Mouse (Mus musculus): ENCODE data around the gene Csrp2. TPM values are rescaled to one million over a fixed set of nuclear protein-coding genes. Genes with fewer than 3 reads are reported as not detected.

Csrp2 gene
- polyA plus RNA-seq, 1 experiment from 2014 or later: 254 TPM

- no peak overlapping the region for H3K9ac ChIP-seq (ENCODE audit: low read depth, low read length)
- H3K4me1 ChIP-seq (ENCODE audit: control insufficient read depth, insufficient read depth, low read length): no peaks in the 10 kb centered on the region
- no peak overlapping the region for H3K4me2 ChIP-seq (ENCODE audit: low read depth, low read length)
- H3K9me3 ChIP-seq (ENCODE audit: control insufficient read depth, low read length): no peaks in the 10 kb centered on the region
- H3K27me3 ChIP-seq (replicated peaks; ENCODE audit: control insufficient read depth, insufficient read depth, low read length): no peaks in the 10 kb centered on the region
- WGBS: 71% methylated on average over 4 of the region's 4 CpGs
- no peak overlapping the region for H3K4me3 ChIP-seq (ENCODE audit: low read length)
- no peak overlapping the region for H3K27ac ChIP-seq (ENCODE audit: low read length)
- ATAC-seq: no peak
- H3K36me3 ChIP-seq (ENCODE audit: control insufficient read depth, insufficient read depth, low read length): peaks cover 9% of the 10 kb centered on the region
Measured at GRCm38 (mm10) chr10:110939717-110940116, 20.1 kb downstream of the Csrp2 start.

GRCm38 (mm10) chr10:110940740-110941398 is 21.3 kb downstream of the Csrp2 start:
- no peak overlapping the region for H3K4me2 ChIP-seq (ENCODE audit: low read depth, low read length)
- H3K4me1 ChIP-seq (ENCODE audit: control insufficient read depth, insufficient read depth, low read length): no peaks in the 10 kb centered on the region
- H3K36me3 ChIP-seq (ENCODE audit: control insufficient read depth, insufficient read depth, low read length): peaks cover 9% of the 10 kb centered on the region
- H3K27me3 ChIP-seq (replicated peaks; ENCODE audit: control insufficient read depth, insufficient read depth, low read length): no peaks in the 10 kb centered on the region
- no peak overlapping the region for H3K9ac ChIP-seq (ENCODE audit: low read depth, low read length)
- no peak overlapping the region for H3K27ac ChIP-seq (ENCODE audit: low read length)
- no peak for ATAC-seq
- H3K9me3 ChIP-seq (ENCODE audit: control insufficient read depth, low read length): no peaks in the 10 kb centered on the region
- H3K4me3 ChIP-seq (ENCODE audit: low read length): no peak overlapping the region
- 85% methylated on average over 13 of the region's 13 CpGs for WGBS

GRCm38 (mm10) chr10:110941968-110942367 is 22.4 kb downstream of the Csrp2 start:
- Histone ChIP-seq H3K4me2 (ENCODE audit: low read depth, low read length) (no peak overlapping the region), H3K27me3 (replicated peaks; ENCODE audit: control insufficient read depth, insufficient read depth, low read length) (no peaks in the 10 kb centered on the region), H3K9ac (ENCODE audit: low read depth, low read length) (no peak overlapping the region), H3K4me1 (ENCODE audit: control insufficient read depth, insufficient read depth, low read length) (no peaks in the 10 kb centered on the region), H3K27ac (ENCODE audit: low read length) (no peak overlapping the region), H3K36me3 (ENCODE audit: control insufficient read depth, insufficient read depth, low read length) (peaks cover 9% of the 10 kb centered on the region; the same call in 1 of the 2 replicates), H3K9me3 (ENCODE audit: control insufficient read depth, low read length) (no peaks in the 10 kb centered on the region), H3K4me3 (ENCODE audit: low read length) (no peak overlapping the region)
- no peak for ATAC-seq
- WGBS: 86% methylated on average over 11 of the region's 11 CpGs

- Histone ChIP-seq H3K4me3 (ENCODE audit: low read length) (no peak overlapping the region), H3K4me2 (ENCODE audit: low read depth, low read length) (no peak overlapping the region), H3K36me3 (ENCODE audit: control insufficient read depth, insufficient read depth, low read length) (peaks cover 9% of the 10 kb centered on the region; the same call in 1 of the 2 replicates), H3K27me3 (replicated peaks; ENCODE audit: control insufficient read depth, insufficient read depth, low read length) (no peaks in the 10 kb centered on the region), H3K9ac (ENCODE audit: low read depth, low read length) (no peak overlapping the region), H3K27ac (ENCODE audit: low read length) (no peak overlapping the region), H3K4me1 (ENCODE audit: control insufficient read depth, insufficient read depth, low read length) (no peaks in the 10 kb centered on the region), H3K9me3 (ENCODE audit: control insufficient read depth, low read length) (no peaks in the 10 kb centered on the region)
- no peak for ATAC-seq
- 84% methylated on average over 9 of the region's 9 CpGs for WGBS
Measured at GRCm38 (mm10) chr10:110942806-110943205, 23.2 kb downstream of the Csrp2 start.

GRCm38 (mm10) chr10:110944175-110944574 is 24.6 kb downstream of the Csrp2 start:
- H3K27me3 ChIP-seq (replicated peaks; ENCODE audit: control insufficient read depth, insufficient read depth, low read length): no peaks in the 10 kb centered on the region

GRCm38 (mm10) chr10:110945966-110946365 is 26.4 kb downstream of the Csrp2 start:
- WGBS: 83% methylated on average over 12 of the region's 12 CpGs

More at GRCm38 (mm10) chr10:110944175-110944574, 24.6 kb downstream of the Csrp2 start:
- no peaks in the 10 kb centered on the region for H3K4me1 ChIP-seq (ENCODE audit: control insufficient read depth, insufficient read depth, low read length)
- 0 out of 2 replicates have a peak, but pooled peaks cover 3% of the 10 kb centered on the region for H3K36me3 ChIP-seq (ENCODE audit: control insufficient read depth, insufficient read depth, low read length)
- H3K4me2 ChIP-seq (ENCODE audit: low read depth, low read length): no peak overlapping the region
- H3K9me3 ChIP-seq (ENCODE audit: control insufficient read depth, low read length): no peaks in the 10 kb centered on the region
- ATAC-seq: no peak
- H3K4me3 ChIP-seq (ENCODE audit: low read length): no peak overlapping the region
- no peak overlapping the region for H3K9ac ChIP-seq (ENCODE audit: low read depth, low read length)
- WGBS: 90% methylated on average over 11 of the region's 11 CpGs
- no peak overlapping the region for H3K27ac ChIP-seq (ENCODE audit: low read length)

GRCm38 (mm10) chr10:110947574-110947973 is 28.0 kb downstream of the Csrp2 start:
- no peak overlapping the region for H3K9ac ChIP-seq (ENCODE audit: low read depth, low read length)
- no peak overlapping the region for H3K4me3 ChIP-seq (ENCODE audit: low read length)
- H3K4me2 ChIP-seq (ENCODE audit: low read depth, low read length): no peak overlapping the region
- no peak overlapping the region for H3K27ac ChIP-seq (ENCODE audit: low read length)
- 0 out of 2 replicates have a peak, but pooled peaks cover 2% of the 10 kb centered on the region for H3K36me3 ChIP-seq (ENCODE audit: control insufficient read depth, insufficient read depth, low read length)
- H3K9me3 ChIP-seq (ENCODE audit: control insufficient read depth, low read length): no peaks in the 10 kb centered on the region
- ATAC-seq: no peak
- no peaks in the 10 kb centered on the region for H3K27me3 ChIP-seq (replicated peaks; ENCODE audit: control insufficient read depth, insufficient read depth, low read length)
- peaks cover 3% of the 10 kb centered on the region; the same call in 1 of the 2 replicates for H3K4me1 ChIP-seq (ENCODE audit: control insufficient read depth, insufficient read depth, low read length)
- 80% methylated on average over 4 of the region's 4 CpGs for WGBS

More at GRCm38 (mm10) chr10:110945966-110946365, 26.4 kb downstream of the Csrp2 start:
- Histone ChIP-seq H3K4me1 (ENCODE audit: control insufficient read depth, insufficient read depth, low read length) (no peaks in the 10 kb centered on the region), H3K4me3 (ENCODE audit: low read length) (no peak overlapping the region), H3K9ac (ENCODE audit: low read depth, low read length) (no peak overlapping the region), H3K9me3 (ENCODE audit: control insufficient read depth, low read length) (no peaks in the 10 kb centered on the region), H3K4me2 (ENCODE audit: low read depth, low read length) (no peak overlapping the region), H3K27me3 (replicated peaks; ENCODE audit: control insufficient read depth, insufficient read depth, low read length) (no peaks in the 10 kb centered on the region), H3K36me3 (ENCODE audit: control insufficient read depth, insufficient read depth, low read length) (0 out of 2 replicates have a peak, but pooled peaks cover 3% of the 10 kb centered on the region), H3K27ac (ENCODE audit: low read length) (no peak overlapping the region)
- no peak for ATAC-seq

- no peak overlapping the region for H3K9ac ChIP-seq (ENCODE audit: low read depth, low read length)
- H3K27ac ChIP-seq (ENCODE audit: low read length): no peak overlapping the region
- no peak overlapping the region for H3K4me2 ChIP-seq (ENCODE audit: low read depth, low read length)
- no peak overlapping the region for H3K4me3 ChIP-seq (ENCODE audit: low read length)
- H3K4me1 ChIP-seq (ENCODE audit: control insufficient read depth, insufficient read depth, low read length): peaks cover 3% of the 10 kb centered on the region; the same call in 1 of the 2 replicates
- H3K27me3 ChIP-seq (replicated peaks; ENCODE audit: control insufficient read depth, insufficient read depth, low read length): no peaks in the 10 kb centered on the region
- H3K36me3 ChIP-seq (ENCODE audit: control insufficient read depth, insufficient read depth, low read length): no peaks in the 10 kb centered on the region; the same call in 1 of the 2 replicates
- no peak for ATAC-seq
- no peaks in the 10 kb centered on the region for H3K9me3 ChIP-seq (ENCODE audit: control insufficient read depth, low read length)
- WGBS: 94% methylated on average over 1 of the region's 1 CpGs
Measured at GRCm38 (mm10) chr10:110951112-110951511, 31.5 kb downstream of the Csrp2 start.

- no peak overlapping the region for H3K4me2 ChIP-seq (ENCODE audit: low read depth, low read length)
- H3K4me1 ChIP-seq (ENCODE audit: control insufficient read depth, insufficient read depth, low read length): peaks cover 3% of the 10 kb centered on the region; the same call in 1 of the 2 replicates
- H3K9me3 ChIP-seq (ENCODE audit: control insufficient read depth, low read length): no peaks in the 10 kb centered on the region
- no peak overlapping the region for H3K9ac ChIP-seq (ENCODE audit: low read depth, low read length)
- no peaks in the 10 kb centered on the region; the same call in 1 of the 2 replicates for H3K36me3 ChIP-seq (ENCODE audit: control insufficient read depth, insufficient read depth, low read length)
- no peak overlapping the region for H3K4me3 ChIP-seq (ENCODE audit: low read length)
- no peaks in the 10 kb centered on the region for H3K27me3 ChIP-seq (replicated peaks; ENCODE audit: control insufficient read depth, insufficient read depth, low read length)
- WGBS: 64% methylated on average over 4 of the region's 4 CpGs
- H3K27ac ChIP-seq (ENCODE audit: low read length): no peak overlapping the region
- no peak for ATAC-seq
Measured at GRCm38 (mm10) chr10:110951748-110952147, 32.2 kb downstream of the Csrp2 start.
